Mouse (Mus musculus): ENCODE data around the gene Ngly1.

Gene Ngly1

GRCm38 (mm10) chr14:16246340-16246912 lies 2.7 kb upstream of the Ngly1 start:
- no peak for TF ChIP-seq GATA4 (IDR thresholded peaks at IDR 0.05; ENCODE audit: insufficient replicate concordance, low read length)

GRCm38 (mm10) chr14:16248135-16248534 lies 945 bp upstream of the Ngly1 start:
- no peak for TF ChIP-seq GATA4 (IDR thresholded peaks at IDR 0.05; ENCODE audit: insufficient replicate concordance, low read length)

GRCm38 (mm10) chr14:16248603-16249157 lies 400 bp upstream of the Ngly1 start:
- TF ChIP-seq GATA4 (IDR thresholded peaks at IDR 0.05; ENCODE audit: insufficient replicate concordance, low read length), result no peak

DNA sequence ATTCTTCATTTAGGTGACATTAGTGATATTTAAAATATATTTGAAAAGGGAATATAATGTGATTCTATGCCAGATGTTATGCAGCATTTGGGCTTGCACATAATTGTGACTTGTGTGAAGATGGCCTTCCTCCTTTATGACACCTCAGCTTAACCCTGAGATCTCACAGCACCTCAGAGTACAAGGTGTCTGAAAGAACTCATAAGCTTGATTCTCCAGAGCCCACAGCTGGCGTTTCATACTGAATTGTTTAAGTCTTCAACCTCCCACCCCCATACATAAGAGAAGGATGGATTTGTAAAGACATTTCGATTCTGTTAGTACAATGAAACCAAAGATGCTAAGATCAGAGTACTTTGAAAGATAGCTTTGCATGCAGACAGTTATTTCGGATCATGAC lies 1.0 kb downstream of the Ngly1 start:
- no peak for TF ChIP-seq GATA4 (IDR thresholded peaks at IDR 0.05; ENCODE audit: insufficient replicate concordance, low read length)

DNA sequence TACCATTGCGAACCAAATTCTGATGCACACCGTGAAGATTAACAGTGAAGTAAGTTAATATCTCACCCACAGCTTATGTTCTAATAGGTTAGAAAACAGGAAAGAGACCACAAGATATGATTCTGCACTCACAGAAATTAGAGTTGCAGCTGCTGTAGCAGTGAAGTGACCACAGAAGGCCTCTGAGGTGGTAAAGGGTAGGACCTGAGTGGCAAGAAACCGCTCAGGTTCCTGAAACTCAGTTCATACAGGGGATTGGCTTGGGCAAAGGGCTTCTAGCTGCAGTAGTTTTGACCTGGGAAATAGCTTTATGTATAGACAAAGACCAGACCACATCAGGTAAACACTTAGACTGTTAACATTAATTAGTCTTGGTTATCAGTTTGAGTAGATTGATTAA lies 6.7 kb downstream of the Ngly1 start:
- no peak for TF ChIP-seq GATA4 (IDR thresholded peaks at IDR 0.05; ENCODE audit: insufficient replicate concordance, low read length)

GRCm38 (mm10) chr14:16256209-16256608 lies 7.1 kb downstream of the Ngly1 start:
- no peak for TF ChIP-seq GATA4 (IDR thresholded peaks at IDR 0.05; ENCODE audit: insufficient replicate concordance, low read length)

- no peak for TF ChIP-seq GATA4 (IDR thresholded peaks at IDR 0.05; ENCODE audit: insufficient replicate concordance, low read length)
Observed at GRCm38 (mm10) chr14:16260541-16260940, 11.5 kb downstream of the Ngly1 start.

- no peak for TF ChIP-seq GATA4 (IDR thresholded peaks at IDR 0.05; ENCODE audit: insufficient replicate concordance, low read length)
Observed at GRCm38 (mm10) chr14:16261869-16262268, 12.8 kb downstream of the Ngly1 start.

GRCm38 (mm10) chr14:16267028-16267427 lies 17.9 kb downstream of the Ngly1 start:
- TF ChIP-seq GATA4 (IDR thresholded peaks at IDR 0.05; ENCODE audit: insufficient replicate concordance, low read length), result no peak

- TF ChIP-seq GATA4 (IDR thresholded peaks at IDR 0.05; ENCODE audit: insufficient replicate concordance, low read length), result no peak
Observed at GRCm38 (mm10) chr14:16269776-16270175, 20.7 kb downstream of the Ngly1 start.

- no peak for TF ChIP-seq GATA4 (IDR thresholded peaks at IDR 0.05; ENCODE audit: insufficient replicate concordance, low read length)
Observed at GRCm38 (mm10) chr14:16273677-16274076, 24.6 kb downstream of the Ngly1 start.

- TF ChIP-seq GATA4 (IDR thresholded peaks at IDR 0.05; ENCODE audit: insufficient replicate concordance, low read length), result no peak
Observed at GRCm38 (mm10) chr14:16279196-16279595, 30.1 kb downstream of the Ngly1 start.

- no peak for TF ChIP-seq GATA4 (IDR thresholded peaks at IDR 0.05; ENCODE audit: insufficient replicate concordance, low read length)
Observed at GRCm38 (mm10) chr14:16283966-16284365, 34.9 kb downstream of the Ngly1 start.

- TF ChIP-seq GATA4 (IDR thresholded peaks at IDR 0.05; ENCODE audit: insufficient replicate concordance, low read length), result no peak
Observed at GRCm38 (mm10) chr14:16292371-16292770, 43.3 kb downstream of the Ngly1 start.

DNA sequence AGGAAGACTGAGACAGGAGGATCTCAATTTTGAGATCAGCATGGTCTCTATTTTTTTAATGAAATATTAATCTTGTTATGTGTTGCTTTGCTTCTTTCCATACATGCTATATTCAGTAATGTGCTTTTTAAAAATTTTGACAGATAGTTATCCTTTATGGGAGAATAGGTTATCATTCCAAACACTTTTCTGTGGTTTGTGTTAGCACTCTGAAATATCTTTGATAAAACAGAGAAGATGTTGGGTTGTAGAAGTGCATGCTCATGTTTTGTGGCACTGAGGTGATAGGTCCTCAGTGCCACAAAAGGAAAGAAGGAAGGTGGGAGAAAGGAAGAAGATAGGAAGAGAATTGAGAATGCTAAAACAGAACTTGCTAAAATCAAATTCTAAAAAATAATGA lies 43.9 kb downstream of the Ngly1 start:
- TF ChIP-seq GATA4 (IDR thresholded peaks at IDR 0.05; ENCODE audit: insufficient replicate concordance, low read length), result no peak

DNA sequence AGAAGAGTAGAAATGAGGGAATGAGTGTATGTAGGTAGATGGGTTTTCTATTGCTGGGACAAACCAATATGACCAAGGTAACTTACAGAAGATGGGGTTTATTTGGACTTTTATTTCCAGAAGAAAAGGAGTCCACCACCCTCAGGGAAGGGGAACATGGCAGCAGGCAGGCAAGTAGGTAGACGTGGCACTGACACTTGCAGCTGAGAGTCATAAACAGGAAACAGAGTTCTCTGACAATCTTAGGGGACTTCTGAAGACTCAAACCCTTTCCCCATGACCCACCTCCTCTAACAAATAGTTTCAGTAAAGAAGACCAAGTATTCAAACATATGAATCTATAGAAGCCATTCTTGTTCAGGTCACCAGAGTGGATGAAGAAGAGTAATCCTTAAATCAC lies 44.8 kb downstream of the Ngly1 start:
- TF ChIP-seq GATA4 (IDR thresholded peaks at IDR 0.05; ENCODE audit: insufficient replicate concordance, low read length), result no peak

- TF ChIP-seq GATA4 (IDR thresholded peaks at IDR 0.05; ENCODE audit: insufficient replicate concordance, low read length), result no peak
Observed at GRCm38 (mm10) chr14:16296816-16297468, 47.9 kb downstream of the Ngly1 start.
